Mouse (Mus musculus) spleen, postnatal 10 days (tissue): ENCODE results near the gene Lrrc3c.

Experiments
- DNase-seq, 2 experiments: peaks; one replicate each; pipeline ENCODE4 v3.0.0; 2021 to 2022; ENCODE audit warnings: low spot score in 2 of 2

The Lrrc3c gene

DNA sequence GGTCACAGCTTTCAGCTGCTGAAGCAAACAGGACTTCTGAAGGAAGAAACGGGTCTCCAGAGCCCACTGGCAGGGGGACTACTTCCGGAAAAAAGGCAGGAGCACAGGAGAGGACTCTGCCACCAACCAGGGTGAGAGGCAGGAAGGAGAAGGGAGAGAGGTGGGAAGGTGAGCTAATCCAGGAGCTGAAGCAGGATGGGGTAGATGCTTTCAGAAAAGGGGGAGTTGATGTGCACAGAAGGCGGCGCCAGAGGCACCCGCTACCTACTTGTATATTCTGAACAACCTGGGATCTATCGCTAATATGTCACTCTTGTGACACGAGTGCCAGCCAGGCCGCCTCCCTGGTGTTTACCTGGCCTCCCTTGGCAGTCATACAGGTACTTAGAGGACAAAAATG lies at the start of gene Lrrc3c:
Lrrc3c (plus strand) TSS at position 301 of the 400 bp plus-strand sequence.
- no peak for DNase-seq

DNA sequence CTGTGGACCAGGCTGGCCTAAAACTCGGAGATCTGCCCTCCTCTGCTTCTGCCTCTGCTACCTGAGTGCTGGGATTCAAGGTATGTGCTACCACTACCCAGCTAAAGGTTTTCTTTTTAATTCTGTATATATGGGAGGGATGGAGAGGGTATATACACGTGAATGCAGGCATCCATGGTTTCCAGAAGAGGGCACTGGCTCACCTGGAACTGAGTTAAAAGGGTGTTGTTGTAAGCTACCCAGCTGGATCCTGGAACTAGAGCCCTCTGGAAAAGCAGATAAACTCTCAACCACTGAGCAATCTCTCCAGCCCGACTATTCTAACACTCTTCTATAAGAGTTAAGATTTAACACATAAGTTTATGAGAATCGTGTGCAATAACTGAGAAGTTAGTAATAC lies 48.7 kb upstream of the Lrrc3c start:
- no peak for DNase-seq

DNA sequence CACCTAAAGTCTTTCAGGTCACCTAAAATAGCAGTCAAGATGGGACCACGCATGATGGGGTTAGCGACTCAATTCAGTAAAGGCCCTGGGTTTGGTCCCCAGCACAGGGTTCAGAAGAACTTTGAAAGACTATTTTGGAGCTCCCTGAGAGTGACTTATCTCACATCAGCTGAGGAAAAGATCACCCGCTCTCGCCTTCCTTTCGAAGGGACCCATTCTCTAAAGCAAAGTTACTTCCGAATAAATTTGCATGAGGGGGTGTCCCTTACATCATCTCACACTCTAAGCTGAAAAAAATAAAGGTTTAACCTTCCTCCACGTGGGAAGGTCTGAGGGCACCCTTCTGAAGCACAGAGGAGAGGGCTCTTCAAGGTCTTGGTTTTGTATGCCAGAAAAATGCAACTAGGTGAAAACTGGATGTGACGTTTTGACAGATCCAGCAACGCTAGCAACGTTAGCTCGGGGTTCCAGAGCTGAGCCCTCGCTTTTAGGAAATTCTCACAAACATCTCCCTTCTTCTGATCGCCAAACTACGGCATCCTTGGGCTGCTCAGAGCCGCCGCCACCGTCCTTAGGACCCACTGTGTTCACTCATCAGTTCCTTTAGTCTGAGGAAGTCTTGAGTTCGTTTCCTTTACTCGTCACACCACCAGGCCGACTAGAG lies 47.6 kb upstream of the Lrrc3c start:
- DNase-seq: peak; percentile 26 to 41

DNA sequence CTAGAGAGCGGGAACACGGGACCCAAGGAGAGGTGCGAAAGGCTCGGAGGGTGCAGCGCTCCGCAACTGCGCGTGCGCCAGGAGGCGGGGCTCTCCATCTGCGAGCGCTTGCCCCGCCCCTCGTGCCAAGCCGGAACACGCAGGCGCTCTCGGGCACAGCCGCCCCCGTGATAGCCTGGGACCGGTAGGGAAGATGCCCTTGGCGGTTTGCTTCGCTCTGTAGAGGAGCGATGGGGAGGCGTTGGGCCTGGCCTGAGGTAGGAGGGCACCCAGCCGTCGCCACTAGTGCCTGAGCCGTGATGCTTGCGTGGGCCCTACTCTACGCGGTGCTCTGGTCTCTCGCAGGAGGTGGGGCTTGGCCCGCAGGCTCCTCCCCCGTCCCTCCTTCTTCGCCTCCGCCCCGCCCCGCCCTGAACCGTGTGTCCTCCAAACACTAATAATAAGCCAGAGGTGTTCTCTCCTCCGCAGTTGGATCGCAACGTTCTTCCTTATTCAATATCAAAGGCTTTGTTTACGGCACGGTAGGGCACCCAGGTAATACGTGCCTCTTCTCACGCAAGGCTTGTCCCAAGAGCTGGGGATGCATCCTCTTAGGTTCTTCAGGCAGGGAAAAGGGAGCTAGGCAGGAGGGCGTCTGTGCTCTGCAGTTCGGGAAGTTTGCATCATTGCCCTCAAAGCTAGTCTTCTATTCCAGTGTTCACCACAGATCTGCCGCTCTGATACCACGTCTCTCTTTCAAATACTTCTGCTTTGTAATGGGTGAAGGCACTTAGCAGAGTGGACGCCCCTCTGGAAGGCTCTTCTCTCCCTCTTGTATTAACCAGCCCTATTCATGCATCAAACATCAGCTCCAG lies 46.9 kb upstream of the Lrrc3c start, which contains the start of gene Zpbp2:
Zpbp2 (plus strand) TSS at position 123 of the 854 bp plus-strand sequence.
- DNase-seq: peak; percentile 96

DNA sequence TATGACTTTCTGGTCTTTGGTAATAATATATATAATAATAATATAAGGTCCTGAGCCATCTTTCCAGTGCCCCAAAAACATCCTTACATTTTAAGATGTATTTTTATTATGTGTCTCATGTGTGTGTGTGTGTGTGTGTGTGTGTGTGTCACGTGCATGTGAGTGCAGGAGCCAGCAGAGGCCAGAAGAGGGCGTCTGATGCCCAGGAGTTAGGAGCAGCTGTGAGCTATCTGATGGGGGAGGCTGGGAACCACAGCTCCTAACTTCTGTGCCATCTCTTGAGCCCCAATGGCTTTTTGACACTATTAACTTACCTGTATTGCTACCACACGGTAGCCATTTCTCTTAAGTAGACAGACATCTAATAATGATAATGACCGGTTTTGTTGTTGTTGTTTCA lies 44.1 kb upstream of the Lrrc3c start:
- no peak for DNase-seq

GRCm38 (mm10) chr11:98555124-98555700 lies 42.9 kb upstream of the Lrrc3c start:
- no peak for DNase-seq

DNA sequence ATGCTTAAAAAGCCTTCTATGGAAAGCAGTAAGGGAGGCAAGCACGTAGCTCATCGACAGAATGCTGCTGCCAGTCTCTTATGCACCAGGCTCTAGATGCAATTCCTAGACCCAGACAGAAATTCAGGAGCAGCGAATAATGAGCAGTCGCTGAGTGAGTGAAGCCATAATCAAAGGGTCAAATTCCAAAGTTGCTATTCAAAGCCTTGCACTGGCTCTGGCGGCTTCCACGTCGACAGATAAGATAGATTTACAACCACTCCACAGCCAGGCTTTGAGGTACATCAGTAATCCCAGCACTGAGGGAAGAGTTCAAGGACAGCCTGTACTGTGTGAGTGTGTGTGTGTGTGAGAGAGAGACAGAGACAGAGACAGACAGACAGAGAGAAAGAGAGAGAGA lies 37.1 kb upstream of the Lrrc3c start:
- DNase-seq: no peak

GRCm38 (mm10) chr11:98563025-98563424 lies 35.1 kb upstream of the Lrrc3c start:
- no peak for DNase-seq

- DNase-seq: no peak
These were observed 34.1 kb upstream of the Lrrc3c start for GRCm38 (mm10) chr11:98563921-98564414.

GRCm38 (mm10) chr11:98568326-98568725 lies 29.8 kb upstream of the Lrrc3c start:
- DNase-seq: peak in 1 of 2 experiments; percentile 58

DNA sequence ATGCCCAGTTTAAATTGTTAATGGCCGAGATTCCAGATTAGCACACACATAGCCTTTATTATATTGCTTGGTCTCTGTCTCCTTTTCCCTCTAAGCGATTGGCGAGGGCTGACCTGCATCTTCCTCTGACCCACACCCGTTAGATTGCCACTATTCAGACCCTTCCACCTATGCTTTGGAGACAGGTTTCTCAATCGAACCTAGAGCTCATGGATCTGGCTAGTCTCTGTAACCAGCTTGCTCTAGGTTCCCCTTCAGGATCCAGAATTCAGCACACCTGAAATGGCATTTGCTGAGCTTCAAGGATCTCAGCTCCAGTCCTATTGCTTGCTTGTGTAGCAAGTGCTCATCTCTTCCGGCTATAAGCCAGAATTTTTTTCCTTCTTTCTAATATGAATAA lies 28.6 kb upstream of the Lrrc3c start:
- no peak for DNase-seq

GRCm38 (mm10) chr11:98577776-98578175 lies 20.3 kb upstream of the Lrrc3c start:
- no peak for DNase-seq

DNA sequence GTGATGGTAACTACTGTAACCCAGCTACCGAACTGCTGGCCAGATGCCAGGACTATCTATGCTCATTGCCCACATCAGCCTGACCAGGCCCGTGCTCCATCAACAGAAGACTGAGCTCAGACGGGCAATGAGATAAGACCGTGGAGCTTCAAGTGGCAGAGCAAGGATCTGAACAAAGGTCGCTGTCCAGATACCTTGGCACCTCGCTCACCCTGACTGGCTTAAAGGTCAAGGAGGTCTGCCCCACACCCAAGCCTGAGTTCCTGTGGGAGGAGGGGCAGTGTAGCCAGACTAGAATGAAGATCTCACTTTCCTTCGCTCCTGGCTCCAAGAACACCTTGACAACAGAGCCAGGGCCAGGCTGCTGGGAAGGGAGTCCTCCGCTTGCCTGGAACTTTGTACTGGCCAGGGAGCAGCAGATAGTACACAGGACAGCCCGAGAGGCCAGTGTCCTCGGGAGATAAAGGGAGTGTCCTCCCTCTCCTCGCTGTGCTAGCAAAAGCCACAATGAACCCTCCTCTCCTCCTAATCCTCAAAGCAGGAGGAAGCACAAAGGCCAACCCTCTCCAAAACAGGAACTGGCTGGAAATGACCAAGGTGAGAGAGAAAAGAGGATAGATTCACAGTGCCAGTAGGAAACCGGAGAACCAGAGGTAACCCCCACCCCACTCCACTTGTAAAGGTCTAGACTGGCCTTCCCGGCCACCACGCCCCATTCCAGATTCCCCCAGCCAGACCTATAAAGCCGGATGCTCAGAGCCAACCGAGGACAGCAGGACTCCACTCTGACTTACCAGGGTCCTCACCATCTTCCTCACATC lies 17.6 kb upstream of the Lrrc3c start:
- DNase-seq: peak; percentile 78 to 89

DNA sequence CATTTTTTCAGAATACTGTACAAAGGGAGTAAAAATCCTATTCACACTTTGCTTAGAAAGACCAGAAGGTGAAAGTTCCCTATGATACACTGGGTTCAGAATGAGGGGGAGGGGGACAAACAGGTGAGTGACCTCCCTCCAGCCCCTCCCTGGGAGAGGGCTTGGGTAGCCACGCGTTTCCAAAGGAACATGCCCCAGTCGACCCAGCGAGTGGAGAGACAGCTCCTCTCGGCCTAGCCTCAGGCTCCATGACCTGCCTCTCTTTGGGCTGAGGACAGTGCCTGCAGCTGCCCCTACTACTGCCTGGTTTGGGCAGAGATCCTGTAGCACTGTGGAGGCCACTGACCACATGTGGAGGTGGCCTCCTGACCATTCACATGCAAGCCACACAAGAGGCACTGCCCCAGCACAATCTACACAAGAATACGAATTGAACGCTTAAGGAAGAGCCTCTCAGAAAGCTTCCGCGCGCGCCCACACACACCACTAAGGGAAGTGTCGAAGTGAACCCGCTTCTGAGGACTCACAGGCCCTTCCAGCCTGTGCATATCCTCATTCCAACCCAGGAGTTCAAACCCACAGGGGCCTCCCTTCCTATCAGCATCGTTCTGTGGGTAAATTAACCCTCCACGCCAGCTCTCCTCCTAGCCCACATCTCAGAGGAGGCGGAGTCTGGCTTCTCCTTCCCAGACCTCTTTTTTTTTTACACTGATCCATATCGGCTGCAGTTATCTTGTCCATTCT lies 16.6 kb upstream of the Lrrc3c start:
- peak; percentile 62 to 70 for DNase-seq

DNA sequence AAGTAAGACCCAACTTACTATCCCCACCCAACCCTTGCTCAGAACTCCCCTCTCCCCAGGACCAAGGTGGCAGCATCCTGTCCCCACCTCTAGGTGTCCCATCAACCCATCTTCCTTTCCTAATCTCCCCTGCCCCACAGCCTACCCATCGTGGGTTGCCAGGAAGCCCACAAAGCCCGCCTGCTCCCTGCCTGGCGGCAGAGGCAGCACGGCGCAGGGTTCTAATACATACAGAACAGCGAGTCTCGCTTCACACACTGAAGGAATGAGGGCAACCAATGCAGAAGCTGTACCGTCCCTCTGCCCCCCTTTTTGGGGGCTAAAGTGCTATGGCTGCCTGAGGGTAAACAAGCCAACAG lies 16.1 kb upstream of the Lrrc3c start:
- peak in 1 of 2 experiments; percentile 58 for DNase-seq

- peak; percentile 56 to 64 for DNase-seq
These were observed 15.4 kb upstream of the Lrrc3c start for GRCm38 (mm10) chr11:98582551-98583264.

GRCm38 (mm10) chr11:98583265-98583552 lies 14.9 kb upstream of the Lrrc3c start:
- DNase-seq: peak; percentile 72 to 79

GRCm38 (mm10) chr11:98583571-98583970 lies 14.5 kb upstream of the Lrrc3c start:
- peak; percentile 60 to 65 for DNase-seq

GRCm38 (mm10) chr11:98584146-98584545 lies 13.9 kb upstream of the Lrrc3c start:
- DNase-seq: peak; percentile 30 to 52

DNA sequence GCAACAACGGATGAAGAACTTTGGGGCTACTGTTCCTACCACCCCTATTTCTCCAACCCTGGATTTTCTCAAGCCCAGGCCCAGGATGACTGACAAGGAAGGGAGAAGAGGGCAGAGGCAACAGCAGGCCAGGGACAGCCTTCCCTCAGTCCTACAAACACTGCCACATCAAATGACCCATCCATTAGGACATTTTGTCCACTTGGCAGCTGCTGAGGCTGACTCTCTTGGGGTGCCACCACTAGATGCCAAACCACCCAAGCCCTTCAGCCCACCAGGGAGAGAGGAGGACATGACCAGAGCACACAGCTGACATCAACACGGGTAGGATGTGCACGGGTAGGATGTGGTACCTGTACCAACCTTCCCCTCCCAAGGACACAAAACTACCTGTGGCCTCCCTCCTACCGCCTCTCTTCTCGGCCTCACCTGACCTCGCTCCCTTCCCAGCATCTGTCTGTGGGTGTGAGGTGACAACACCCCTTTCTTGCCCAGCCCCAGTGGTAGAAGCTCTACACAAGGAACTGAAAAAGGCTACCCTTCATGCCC lies 13.4 kb upstream of the Lrrc3c start:
- peak in 1 of 2 experiments; percentile 45 for DNase-seq
